Mouse (Mus musculus) erythroblast, embryonic 14.5 days (primary cell): ENCODE data around the gene Cwc27. TPM values are rescaled to one million over a fixed set of nuclear protein-coding genes. Genes with fewer than 3 reads are reported as not detected.

Experiments used
- H3K27me3 ChIP-seq: 2 replicates; pipeline ENCODE4 v1.6.1; 2012; ENCODE audit warnings: inconsistent platforms; ENCODE audit not compliant: control insufficient read depth
- H3K36me3 ChIP-seq: 2 replicates; pipeline ENCODE4 v1.6.1; 2012; ENCODE audit warnings: mild to moderate bottlenecking, inconsistent platforms; ENCODE audit not compliant: control insufficient read depth
- H3K4me1 ChIP-seq: 2 replicates; pipeline ENCODE4 v1.6.1; 2012; ENCODE audit warnings: inconsistent platforms; ENCODE audit not compliant: control insufficient read depth
- H3K4me3 ChIP-seq: replicated peaks from 2 replicates; pipeline ENCODE3; 2012; ENCODE audit warnings: moderate library complexity, mild to moderate bottlenecking, inconsistent platforms
- H3K9me3 ChIP-seq: 2 replicates; pipeline ENCODE4 v1.6.1; 2012; ENCODE audit warnings: low read length, inconsistent platforms, mixed read lengths; ENCODE audit not compliant: control insufficient read depth
- GATA1 ChIP-seq: IDR thresholded peaks from 2 replicates; pipeline ENCODE4 v1.6.1; 2012; ENCODE audit warnings: low read length, inconsistent platforms, mixed read lengths
- TAL1 ChIP-seq: IDR thresholded peaks from 3 replicates; pipeline ENCODE4 v1.6.1; 2012; ENCODE audit warnings: low read length, inconsistent platforms, mixed read lengths
- polyA plus RNA-seq: library from polyadenylated mRNA; stranded (reverse); fragments of >175 nt; gene quantifications from 2 replicates; pipeline ENCODE4 v1.2.3, GENCODE M21; 2012

Cwc27 gene
- polyA plus RNA-seq, 1 experiment = 0.13 TPM

DNA sequence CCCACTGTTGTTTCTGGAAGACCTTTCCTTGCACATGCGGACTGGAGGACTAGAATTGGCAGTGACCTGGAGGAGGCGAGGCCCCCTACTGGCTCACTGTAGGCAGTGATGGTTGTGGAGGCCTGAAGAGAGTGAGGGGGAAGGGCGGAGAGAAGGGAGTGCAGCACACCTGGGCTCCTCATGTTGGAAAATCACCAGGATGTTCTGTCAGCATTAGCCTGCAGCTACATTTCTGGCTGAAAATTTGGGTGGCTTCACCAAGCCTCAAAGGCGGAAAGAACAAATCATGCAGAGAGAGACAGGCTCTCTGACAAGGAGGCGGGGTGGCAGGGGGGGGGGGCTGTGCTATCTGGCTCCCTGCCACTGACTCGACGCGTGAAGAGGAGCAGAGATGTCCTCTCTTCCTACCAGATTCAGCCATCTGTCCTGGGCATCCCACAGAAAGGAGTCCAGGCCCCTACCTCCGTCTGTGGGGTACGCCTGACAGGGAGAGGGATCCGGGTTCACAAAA is 226.8 kb downstream of the Cwc27 start:
- TF ChIP-seq GATA1 (no peak), TAL1 (no peak)
- Histone ChIP-seq H3K4me1 (no peaks in the 10 kb centered on the region), H3K36me3 (no peaks in the 10 kb centered on the region), H3K9me3 (no peaks in the 10 kb centered on the region), H3K4me3 (no peak overlapping the region), H3K27me3 (no peaks in the 10 kb centered on the region)

DNA sequence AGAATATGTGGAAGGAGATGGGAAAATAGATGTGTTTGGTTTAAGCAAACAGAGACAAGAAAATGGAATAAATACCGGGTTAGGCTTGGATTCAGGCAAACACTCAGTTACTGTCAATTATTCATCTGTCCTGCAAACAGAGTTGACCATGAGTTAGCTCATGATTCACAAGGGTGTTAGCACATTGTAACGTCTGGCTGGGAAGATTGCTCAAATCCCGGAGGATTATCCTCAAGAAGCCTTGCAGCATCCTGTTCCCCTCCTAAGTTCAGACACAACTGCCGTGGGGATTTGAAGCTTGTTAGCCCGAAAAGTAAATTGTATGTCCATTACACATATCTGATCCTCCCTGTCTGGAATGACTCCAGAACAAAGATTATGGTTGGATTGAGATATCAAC is 228.6 kb downstream of the Cwc27 start:
- Histone ChIP-seq H3K36me3 (no peaks in the 10 kb centered on the region), H3K4me3 (no peak overlapping the region), H3K4me1 (no peaks in the 10 kb centered on the region), H3K27me3 (no peaks in the 10 kb centered on the region), H3K9me3 (no peaks in the 10 kb centered on the region)
- TF ChIP-seq GATA1 = no peak
- no peak for TF ChIP-seq TAL1

Other genes with a start within 250 kb of the Cwc27 start
- gene Srek1ip1, start 24.7 kb downstream of the Cwc27 start, polyA plus RNA-seq = 0.21 and 0.25 TPM in 2 replicates
- not detected in 2 replicates for gene Shisal2b, start 46.8 kb upstream of the Cwc27 start, polyA plus RNA-seq
- 0.02 TPM in 1 of 2 replicates, not detected in the other for gene Rgs7bp, start 237.8 kb upstream of the Cwc27 start, polyA plus RNA-seq